Mouse (Mus musculus) lung, adult 2 months (tissue): ENCODE measurements at regions not wholly inside any gene's neighbourhood (a gene's known extent, or its start where the extent isn't known, plus 50 kb on each side); places are given as distances from the start of the nearest gene placed in this dataset.

Source experiments
- CTCF ChIP-seq: fragments of 200-500 bp; IDR thresholded peaks from 2 replicates; pipeline ENCODE4 v1.5.1; 2011; ENCODE audit warnings: mild to moderate bottlenecking, low read length, control low read depth; ENCODE audit not compliant: insufficient read depth
- POLR2A ChIP-seq: fragments of 200-500 bp; IDR thresholded peaks from 2 replicates; pipeline ENCODE4 v1.6.1; 2011; ENCODE audit warnings: low read depth, mild to moderate bottlenecking, control low read depth, low read length, borderline replicate concordance; ENCODE audit errors: extremely low read depth

DNA sequence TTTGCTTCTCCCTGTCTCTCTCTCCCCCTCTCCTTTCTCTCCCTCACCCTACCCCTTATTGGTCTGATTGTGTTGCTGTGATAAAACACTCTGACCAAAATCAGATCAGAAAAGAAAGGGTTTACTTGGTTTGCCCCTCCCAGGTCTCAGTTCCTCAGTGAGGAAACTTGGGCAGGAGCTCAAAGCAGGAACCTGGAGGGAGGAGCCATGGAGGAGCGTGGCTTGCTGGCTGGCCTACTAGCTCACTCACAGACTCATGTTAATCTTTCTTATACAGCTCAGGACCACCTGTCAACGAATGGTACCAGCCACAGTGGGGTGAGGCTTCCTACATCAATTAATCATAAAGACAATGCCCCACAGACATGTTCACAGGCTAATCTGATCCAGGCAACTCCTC is 339.4 kb downstream of the Fam49a start:
- TF ChIP-seq CTCF (no peak), POLR2A (no peak)
